Mouse (Mus musculus) heart, adult 2 months (tissue): Measurements from ENCODE around the gene Nf2.

Experiments used
- CTCF ChIP-seq: fragments of 200-600 bp; IDR thresholded peaks from 2 replicates; pipeline ENCODE4 v1.8.1; 2022; ENCODE audit warnings: antibody characterized with exemption, mild to moderate bottlenecking, moderate library complexity
- EP300 ChIP-seq: fragments of 200-500 bp; IDR thresholded peaks from 2 replicates; pipeline ENCODE4 v1.6.1; 2011; ENCODE audit warnings: low read depth, low read length, control low read depth; ENCODE audit not compliant: insufficient read depth
- POLR2A ChIP-seq: fragments of 200-500 bp; IDR thresholded peaks from 2 replicates; pipeline ENCODE4 v1.6.1; 2011; ENCODE audit warnings: mild to moderate bottlenecking, low read depth, low read length, control low read depth; ENCODE audit not compliant: insufficient read depth

DNA sequence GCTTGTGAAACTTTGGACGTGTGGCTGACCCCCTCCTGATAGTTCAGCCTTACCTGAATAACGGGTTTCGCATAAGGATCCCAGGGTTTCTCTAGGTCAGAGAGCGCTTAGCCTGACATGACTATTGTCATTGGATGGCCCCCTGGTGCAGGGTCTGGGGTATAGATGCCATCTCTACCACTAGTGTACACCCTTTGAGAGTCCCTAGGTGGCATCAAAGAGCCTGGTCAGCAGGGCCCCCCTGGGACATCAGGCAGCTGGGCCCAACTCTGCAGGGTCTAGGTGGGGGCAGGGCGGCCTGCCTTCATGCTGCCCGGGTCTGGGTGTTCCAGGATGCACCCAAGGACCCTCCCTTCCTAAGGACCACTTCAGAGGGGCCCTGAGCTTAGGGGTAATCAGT is 113.0 kb downstream of the Nf2 start:
- TF ChIP-seq POLR2A, result no peak
- TF ChIP-seq CTCF, result no peak
- no peak for TF ChIP-seq EP300
